Mouse (Mus musculus) liver, postnatal 0 days (tissue): ENCODE results near the gene Sox30. TPM values are rescaled to one million over a fixed set of nuclear protein-coding genes. Genes with fewer than 3 reads are reported as not detected.

Experiments used
- ATAC-seq: fragments of 200-750 bp; cut with Nextera tagmentation; 2 replicates; pipeline ENCODE4 v1.8.0; 2017; ENCODE audit warnings: mild to moderate bottlenecking, moderate library complexity
- DNase-seq: peaks from one replicate; pipeline ENCODE4 v3.0.0-alpha.2; 2016
- H3K27ac ChIP-seq: fragments of 300-500 bp; sonication (generic); 2 replicates; pipeline ENCODE4 v1.5.1; 2014; ENCODE audit warnings: antibody characterized with exemption, moderate library complexity, mild to moderate bottlenecking, low read depth
- H3K27me3 ChIP-seq: fragments of 300-500 bp; sonication (generic); 2 replicates; pipeline ENCODE4 v1.6.1; 2014; ENCODE audit warnings: low read length, control low read depth, mixed read lengths; ENCODE audit not compliant: insufficient read depth
- H3K36me3 ChIP-seq: fragments of 300-500 bp; sonication (generic); replicated peaks from 2 replicates; pipeline ENCODE4 v1.6.1; 2014; ENCODE audit warnings: mild to moderate bottlenecking, control low read depth, low read length, moderate library complexity, mixed read lengths; ENCODE audit not compliant: insufficient read depth
- H3K4me1 ChIP-seq: fragments of 300-500 bp; sonication (generic); 2 replicates; pipeline ENCODE4 v1.6.1; 2014; ENCODE audit warnings: antibody characterized with exemption, mild to moderate bottlenecking, control low read depth; ENCODE audit not compliant: insufficient read depth
- H3K4me2 ChIP-seq: fragments of 300-500 bp; sonication (generic); 2 replicates; pipeline ENCODE4 v1.6.1; 2014; ENCODE audit warnings: low read depth, mild to moderate bottlenecking, low read length, moderate library complexity, mixed read lengths
- H3K4me3 ChIP-seq: fragments of 300-500 bp; sonication (generic); 2 replicates; pipeline ENCODE4 v1.5.1; 2014; ENCODE audit warnings: low read depth, low read length
- H3K9ac ChIP-seq: fragments of 300-500 bp; sonication (generic); replicated peaks from 2 replicates; pipeline ENCODE4 v1.6.1; 2014; ENCODE audit warnings: mild to moderate bottlenecking, moderate library complexity
- H3K9me3 ChIP-seq: fragments of 300-500 bp; sonication (generic); 2 replicates; pipeline ENCODE4 v1.6.1; 2016; ENCODE audit warnings: mild to moderate bottlenecking, control low read depth, low read length, mixed read lengths
- CTCF ChIP-seq: sonication (generic); IDR thresholded peaks from 2 replicates; pipeline ENCODE4 v1.5.1; 2016; ENCODE audit warnings: antibody characterized with exemption, low read depth
- EP300 ChIP-seq: IDR thresholded peaks from 2 replicates; pipeline ENCODE4 v1.6.1; 2016; ENCODE audit warnings: antibody characterized with exemption, low read depth, mild to moderate bottlenecking
- WGBS: fragments of 180-500 bp; shearing (Covaris S2); extraction: QIAGEN DNeasy Blood & Tissue Kit; methylation state at CpG from one replicate; pipeline ENCODE4 v1.1.7; 2014; ENCODE audit not compliant: insufficient replicate concordance; 5-methylcytosine and 5-hydroxymethylcytosine counted together
- polyA plus RNA-seq: library from polyadenylated mRNA; unstranded; fragments of >200 nt; fragmentation: Nextera tagmentation; extraction: Ambion mirVana; gene quantifications from 2 replicates; pipeline ENCODE4 v1.2.1, GENCODE M21; 2015

Sox30 gene
- polyA plus RNA-seq, 1 experiment from 2014 or later, result 0.04 TPM

- Histone ChIP-seq H3K4me3 (peak overlapping the region; percentile 96), H3K36me3 (no peaks in the 10 kb centered on the region; the same call in 1 of the 2 replicates), H3K27me3 (no peaks in the 10 kb centered on the region), H3K4me2 (peak overlapping the region; percentile 100), H3K27ac (peak overlapping the region; percentile 60), H3K9ac (peak overlapping the region; percentile 91), H3K9me3 (no peaks in the 10 kb centered on the region), H3K4me1 (peaks cover 9% of the 10 kb centered on the region)
- peak; percentile 37 for DNase-seq
- no peak for TF ChIP-seq CTCF
- WGBS, result under 1% methylated on average over 49 of the region's 49 CpGs
- no peak; the same call in 1 of the 2 replicates for ATAC-seq
These were observed 36.0 kb upstream of the Sox30 start for GRCm38 (mm10) chr11:45943891-45944642.

- Histone ChIP-seq H3K9ac (peak within 1 kb of the TSS; percentile 91), H3K4me3 (peak within 1 kb of the TSS; percentile 96), H3K4me1 (peaks cover 9% of the 10 kb centered on the region), H3K36me3 (peaks cover 4% of the 10 kb centered on the region), H3K27me3 (no peaks in the 10 kb centered on the region), H3K4me2 (peak within 1 kb of the TSS; percentile 100), H3K27ac (peak within 1 kb of the TSS; percentile 60), H3K9me3 (no peaks in the 10 kb centered on the region)
- TF ChIP-seq CTCF (peak; percentile 100), EP300 (no peak)
- ATAC-seq (peak; percentile 97), DNase-seq (peak; percentile 99)
- WGBS, result under 1% methylated on average over 46 of the region's 55 CpGs
These were observed 35.4 kb upstream of the Sox30 start, which contains the start of gene Lsm11 for GRCm38 (mm10) chr11:45944643-45945156. TSS of gene Lsm11 (minus strand) at chr11:45944935.

GRCm38 (mm10) chr11:45946796-45947195 is 33.3 kb upstream of the Sox30 start:
- WGBS, result 77% methylated on average over 4 of the region's 4 CpGs
- H3K27me3 ChIP-seq, result no peaks in the 10 kb centered on the region
- TF ChIP-seq EP300 (no peak), CTCF (no peak)
- H3K36me3 ChIP-seq, result peaks cover 16% of the 10 kb centered on the region
- H3K27ac ChIP-seq, result no peak overlapping the region
- H3K9ac ChIP-seq, result no peak overlapping the region
- H3K9me3 ChIP-seq, result no peaks in the 10 kb centered on the region
- no peak for DNase-seq
- H3K4me1 ChIP-seq, result peaks cover 9% of the 10 kb centered on the region
- no peak overlapping the region for H3K4me2 ChIP-seq
- H3K4me3 ChIP-seq, result no peak overlapping the region
- no peak for ATAC-seq

- Histone ChIP-seq H3K4me1 (peaks cover 9% of the 10 kb centered on the region), H3K4me3 (no peak overlapping the region), H3K9me3 (no peaks in the 10 kb centered on the region), H3K27ac (no peak overlapping the region), H3K36me3 (peaks cover 16% of the 10 kb centered on the region), H3K27me3 (no peaks in the 10 kb centered on the region), H3K4me2 (no peak overlapping the region), H3K9ac (no peak overlapping the region)
- ATAC-seq (no peak), DNase-seq (no peak)
- no peak for TF ChIP-seq EP300
- TF ChIP-seq CTCF, result no peak
- 81% methylated on average over 2 of the region's 2 CpGs for WGBS
These were observed 32.6 kb upstream of the Sox30 start for GRCm38 (mm10) chr11:45947491-45947890.

- H3K4me1 ChIP-seq, result peaks cover 3% of the 10 kb centered on the region
- TF ChIP-seq CTCF (no peak), EP300 (peak; percentile 75)
- DNase-seq (peak; percentile 94), ATAC-seq (peak; percentile 99)
- H3K36me3 ChIP-seq, result peaks cover 7% of the 10 kb centered on the region; the same call in 1 of the 2 replicates
- H3K9ac ChIP-seq, result peak within 1 kb of the TSS; percentile 62
- peak within 1 kb of the TSS; percentile 64; the same call in 1 of the 2 replicates for H3K27ac ChIP-seq
- no peaks in the 10 kb centered on the region for H3K9me3 ChIP-seq
- H3K27me3 ChIP-seq, result no peaks in the 10 kb centered on the region
- peak within 1 kb of the TSS; percentile 84 for H3K4me3 ChIP-seq
- WGBS, result under 1% methylated on average over 32 of the region's 32 CpGs
- H3K4me2 ChIP-seq, result peak within 1 kb of the TSS; percentile 76
These were observed 24.9 kb upstream of the Sox30 start, which contains the start of gene Thg1l for GRCm38 (mm10) chr11:45955127-45955627. TSS of gene Thg1l (minus strand) at chr11:45955494.

GRCm38 (mm10) chr11:45959598-45959997 is 20.5 kb upstream of the Sox30 start:
- no peak overlapping the region for H3K4me3 ChIP-seq
- no peak for TF ChIP-seq EP300
- peak; percentile 57 for TF ChIP-seq CTCF
- no peak for ATAC-seq
- no peak overlapping the region for H3K27ac ChIP-seq
- no peaks in the 10 kb centered on the region for H3K9me3 ChIP-seq
- 71% methylated on average over 3 of the region's 3 CpGs for WGBS
- H3K27me3 ChIP-seq, result no peaks in the 10 kb centered on the region
- peak; percentile 49 for DNase-seq
- no peak overlapping the region for H3K4me2 ChIP-seq
- no peaks in the 10 kb centered on the region for H3K36me3 ChIP-seq
- H3K9ac ChIP-seq, result no peak overlapping the region
- H3K4me1 ChIP-seq, result peaks cover 3% of the 10 kb centered on the region
